Mouse (Mus musculus) limb, embryonic 13.5 days (tissue): Measurements from ENCODE around the gene Map3k20. TPM values are rescaled to one million over a fixed set of nuclear protein-coding genes. Genes with fewer than 3 reads are reported as not detected.

Source experiments
- ATAC-seq: fragments of 200-750 bp; cut with Nextera tagmentation; 2 replicates; pipeline ENCODE4 v1.8.0; 2017; ENCODE audit warnings: low read depth, moderate number of reproducible peaks, moderate TSS enrichment; ENCODE audit not compliant: low FRiP score
- H3K27ac ChIP-seq: fragments of 300-500 bp; sonication (generic); 2 replicates; pipeline ENCODE4 v1.5.1; 2015; ENCODE audit warnings: inconsistent platforms, mild to moderate bottlenecking, moderate library complexity
- H3K27me3 ChIP-seq: fragments of 300-500 bp; sonication (generic); 2 replicates; pipeline ENCODE4 v1.6.1; 2015; ENCODE audit warnings: mild to moderate bottlenecking, inconsistent platforms
- H3K36me3 ChIP-seq: fragments of 300-500 bp; sonication (generic); 2 replicates; pipeline ENCODE4 v1.6.1; 2015; ENCODE audit warnings: inconsistent platforms, mild to moderate bottlenecking, moderate library complexity
- H3K4me1 ChIP-seq: fragments of 300-500 bp; sonication (generic); 2 replicates; pipeline ENCODE4 v1.6.1; 2015; ENCODE audit warnings: inconsistent platforms
- H3K4me2 ChIP-seq: fragments of 300-500 bp; sonication (generic); replicated peaks from 2 replicates; pipeline ENCODE4 v1.6.1; 2015; ENCODE audit warnings: inconsistent platforms, mild to moderate bottlenecking, moderate library complexity
- H3K4me3 ChIP-seq: fragments of 300-500 bp; sonication (generic); 2 replicates; pipeline ENCODE4 v1.5.1; 2015; ENCODE audit warnings: moderate library complexity, mild to moderate bottlenecking, inconsistent platforms
- H3K9ac ChIP-seq: fragments of 300-500 bp; sonication (generic); 2 replicates; pipeline ENCODE4 v1.6.1; 2015; ENCODE audit warnings: mild to moderate bottlenecking, inconsistent platforms
- H3K9me3 ChIP-seq: fragments of 300-500 bp; sonication (generic); 2 replicates; pipeline ENCODE4 v1.6.1; 2016; ENCODE audit warnings: inconsistent platforms
- WGBS: fragments of 180-500 bp; shearing (Covaris S2); methylation state at CpG from one replicate; pipeline ENCODE4 v1.1.7; 2015; 5-methylcytosine and 5-hydroxymethylcytosine counted together
- polyA plus RNA-seq: library from polyadenylated mRNA; unstranded; fragments of >200 nt; fragmentation: Nextera tagmentation; extraction: Ambion mirVana; gene quantifications from 2 replicates; pipeline ENCODE4 v1.2.1, GENCODE M21; 2015

Map3k20 gene
- polyA plus RNA-seq, 1 experiment from 2014 or later: 15.5 TPM

DNA sequence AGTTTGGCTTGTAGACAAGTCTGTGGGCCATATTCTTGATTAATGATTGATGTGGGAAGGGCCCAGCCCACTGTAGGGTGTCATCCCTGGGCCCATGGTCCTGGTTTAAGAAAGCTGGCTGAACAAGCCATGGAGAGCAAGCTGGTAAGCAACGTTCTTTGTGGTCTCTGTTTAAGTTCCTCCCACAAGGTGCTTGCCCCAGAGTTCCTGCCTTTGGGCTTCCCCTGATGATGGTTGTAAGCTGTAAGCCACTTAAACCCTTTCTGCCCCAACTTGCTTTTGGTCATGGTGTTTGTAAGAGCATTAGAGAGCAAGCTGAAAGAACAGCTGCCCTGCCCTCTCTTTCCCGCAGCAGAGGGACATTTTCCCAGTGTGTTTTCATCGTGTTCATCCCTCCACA, 43.0 kb downstream of the Map3k20 start:
- no peak overlapping the region for H3K4me3 ChIP-seq
- no peaks in the 10 kb centered on the region for H3K36me3 ChIP-seq
- H3K9ac ChIP-seq: no peak overlapping the region
- no peak overlapping the region for H3K27ac ChIP-seq
- H3K4me1 ChIP-seq: peaks cover 10% of the 10 kb centered on the region
- no peaks in the 10 kb centered on the region for H3K27me3 ChIP-seq
- WGBS: 70% methylated on average over 3 of the region's 3 CpGs
- ATAC-seq: no peak
- H3K9me3 ChIP-seq: no peaks in the 10 kb centered on the region
- no peak overlapping the region for H3K4me2 ChIP-seq

GRCm38 (mm10) chr2:72330955-72331481, 45.6 kb downstream of the Map3k20 start:
- H3K9me3 ChIP-seq: no peaks in the 10 kb centered on the region
- no peaks in the 10 kb centered on the region for H3K27me3 ChIP-seq
- no peak overlapping the region for H3K9ac ChIP-seq
- H3K4me1 ChIP-seq: 0 out of 2 replicates have a peak, but pooled peaks cover 3% of the 10 kb centered on the region
- H3K27ac ChIP-seq: no peak overlapping the region
- H3K4me2 ChIP-seq: no peak overlapping the region
- H3K36me3 ChIP-seq: no peaks in the 10 kb centered on the region
- no peak for ATAC-seq
- no peak overlapping the region for H3K4me3 ChIP-seq
- 70% methylated on average over 12 of the region's 12 CpGs for WGBS

GRCm38 (mm10) chr2:72332067-72332466, 46.6 kb downstream of the Map3k20 start:
- WGBS: 68% methylated on average over 4 of the region's 4 CpGs
- no peak overlapping the region for H3K4me2 ChIP-seq
- H3K36me3 ChIP-seq: no peaks in the 10 kb centered on the region
- H3K9me3 ChIP-seq: no peaks in the 10 kb centered on the region
- H3K27me3 ChIP-seq: no peaks in the 10 kb centered on the region
- H3K27ac ChIP-seq: no peak overlapping the region
- no peak overlapping the region for H3K9ac ChIP-seq
- H3K4me3 ChIP-seq: no peak overlapping the region
- 0 out of 2 replicates have a peak, but pooled peaks cover 3% of the 10 kb centered on the region for H3K4me1 ChIP-seq
- no peak for ATAC-seq

- H3K36me3 ChIP-seq: no peaks in the 10 kb centered on the region
- ATAC-seq: no peak
- H3K4me3 ChIP-seq: no peak overlapping the region
- 0 out of 2 replicates have a peak, but pooled peaks cover 3% of the 10 kb centered on the region for H3K4me1 ChIP-seq
- no peak overlapping the region for H3K9ac ChIP-seq
- no peak overlapping the region for H3K27ac ChIP-seq
- no peaks in the 10 kb centered on the region for H3K27me3 ChIP-seq
- 80% methylated on average over 3 of the region's 3 CpGs for WGBS
- no peaks in the 10 kb centered on the region for H3K9me3 ChIP-seq
- no peak overlapping the region for H3K4me2 ChIP-seq
These were observed 47.8 kb downstream of the Map3k20 start for GRCm38 (mm10) chr2:72333210-72333609.

- ATAC-seq: no peak
- H3K27me3 ChIP-seq: no peaks in the 10 kb centered on the region
- no peak overlapping the region for H3K4me2 ChIP-seq
- H3K4me3 ChIP-seq: no peak overlapping the region
- no peak overlapping the region for H3K27ac ChIP-seq
- H3K9ac ChIP-seq: no peak overlapping the region
- H3K9me3 ChIP-seq: peaks cover 1% of the 10 kb centered on the region; the same call in 1 of the 2 replicates
- WGBS: 88% methylated on average over 3 of the region's 3 CpGs
- H3K36me3 ChIP-seq: no peaks in the 10 kb centered on the region
- no peaks in the 10 kb centered on the region for H3K4me1 ChIP-seq
These were observed 51.4 kb downstream of the Map3k20 start for GRCm38 (mm10) chr2:72336840-72337239.

GRCm38 (mm10) chr2:72345281-72345680, 59.8 kb downstream of the Map3k20 start:
- H3K4me1 ChIP-seq: peaks cover 11% of the 10 kb centered on the region
- no peak overlapping the region for H3K27ac ChIP-seq
- no peak overlapping the region for H3K4me2 ChIP-seq
- WGBS: 82% methylated on average over 3 of the region's 3 CpGs
- no peak for ATAC-seq
- H3K9ac ChIP-seq: no peak overlapping the region
- no peak overlapping the region for H3K4me3 ChIP-seq
- peaks cover 4% of the 10 kb centered on the region; the same call in 1 of the 2 replicates for H3K9me3 ChIP-seq
- H3K27me3 ChIP-seq: no peaks in the 10 kb centered on the region
- no peaks in the 10 kb centered on the region for H3K36me3 ChIP-seq

DNA sequence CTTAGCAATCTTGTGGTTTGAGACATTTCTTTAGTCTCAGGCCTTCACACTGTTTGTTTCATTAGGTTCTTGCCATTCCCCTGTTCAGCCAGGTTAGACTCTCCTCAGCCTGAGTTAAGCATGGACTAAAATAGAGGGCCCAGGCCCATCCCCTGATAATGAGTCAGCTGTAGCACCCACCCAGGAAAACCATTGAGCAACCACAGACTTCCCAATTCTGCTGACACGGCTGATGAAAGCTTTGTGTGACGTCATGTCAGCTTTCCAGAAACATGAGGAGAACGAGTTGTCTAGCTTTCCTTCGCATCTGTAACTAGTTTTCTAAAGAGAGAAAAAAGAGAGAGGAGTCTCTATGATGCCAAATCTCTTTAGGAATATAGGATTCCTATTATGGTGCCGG, 65.9 kb downstream of the Map3k20 start:
- Histone ChIP-seq H3K36me3 (no peaks in the 10 kb centered on the region), H3K27me3 (no peaks in the 10 kb centered on the region), H3K9ac (no peak overlapping the region), H3K27ac (no peak overlapping the region), H3K9me3 (no peaks in the 10 kb centered on the region), H3K4me2 (no peak overlapping the region), H3K4me3 (no peak overlapping the region), H3K4me1 (peaks cover 11% of the 10 kb centered on the region)
- WGBS: 73% methylated on average over 5 of the region's 5 CpGs
- ATAC-seq: no peak

- peaks cover 11% of the 10 kb centered on the region for H3K4me1 ChIP-seq
- WGBS: 94% methylated on average over 8 of the region's 8 CpGs
- no peak overlapping the region for H3K27ac ChIP-seq
- no peak overlapping the region for H3K4me2 ChIP-seq
- no peaks in the 10 kb centered on the region for H3K27me3 ChIP-seq
- H3K4me3 ChIP-seq: no peak overlapping the region
- H3K9me3 ChIP-seq: no peaks in the 10 kb centered on the region
- no peaks in the 10 kb centered on the region for H3K36me3 ChIP-seq
- no peak overlapping the region for H3K9ac ChIP-seq
- no peak for ATAC-seq
These were observed 66.3 kb downstream of the Map3k20 start for GRCm38 (mm10) chr2:72351776-72352175.

DNA sequence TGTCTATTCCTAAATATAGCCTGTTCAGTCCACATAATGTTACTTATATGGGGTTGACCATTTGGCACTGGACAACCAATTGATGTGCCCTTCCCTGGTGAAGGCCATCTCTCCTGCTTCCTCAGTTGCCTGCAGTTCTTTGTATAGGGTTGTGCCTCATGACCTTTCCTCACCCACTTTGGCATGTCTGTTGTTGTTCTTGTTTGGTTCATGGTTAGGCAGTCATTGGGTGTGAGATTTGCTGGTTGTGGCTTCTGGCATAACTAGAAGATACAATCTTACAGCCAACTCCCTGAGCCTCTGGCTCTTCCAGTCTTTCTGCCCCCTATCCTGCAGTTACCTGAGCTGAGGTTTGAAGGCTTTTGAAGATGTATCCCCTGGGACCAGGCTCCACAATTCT, 67.3 kb downstream of the Map3k20 start:
- ATAC-seq: no peak
- no peak overlapping the region for H3K9ac ChIP-seq
- H3K27me3 ChIP-seq: no peaks in the 10 kb centered on the region
- peaks cover 11% of the 10 kb centered on the region for H3K4me1 ChIP-seq
- no peak overlapping the region for H3K27ac ChIP-seq
- H3K4me2 ChIP-seq: no peak overlapping the region
- no peaks in the 10 kb centered on the region for H3K9me3 ChIP-seq
- H3K36me3 ChIP-seq: no peaks in the 10 kb centered on the region
- no peak overlapping the region for H3K4me3 ChIP-seq

DNA sequence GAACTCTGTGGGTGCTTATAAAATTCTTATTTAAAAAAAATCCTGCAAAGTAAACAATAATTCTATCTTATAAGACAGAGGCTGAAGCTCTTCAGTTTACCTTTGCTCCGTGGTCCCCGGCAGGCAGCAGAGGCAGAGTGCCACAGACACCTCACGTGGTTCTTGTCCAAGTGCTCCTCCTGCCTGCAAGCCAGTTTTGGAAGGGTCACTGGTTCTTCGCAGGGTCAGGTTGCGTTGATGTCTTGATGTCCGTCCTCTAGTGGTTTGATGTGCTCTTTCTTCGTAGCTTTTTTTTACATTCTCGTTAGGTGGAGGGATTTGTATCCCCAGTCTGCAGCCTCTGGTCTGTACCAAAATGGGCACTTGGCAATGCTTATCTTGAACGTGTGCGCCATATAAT, 71.0 kb downstream of the Map3k20 start:
- H3K4me2 ChIP-seq: no peak overlapping the region
- no peak for ATAC-seq
- no peak overlapping the region for H3K4me3 ChIP-seq
- 86% methylated on average over 10 of the region's 10 CpGs for WGBS
- H3K4me1 ChIP-seq: no peaks in the 10 kb centered on the region
- H3K9ac ChIP-seq: no peak overlapping the region
- H3K27me3 ChIP-seq: no peaks in the 10 kb centered on the region
- no peaks in the 10 kb centered on the region for H3K9me3 ChIP-seq
- H3K36me3 ChIP-seq: no peaks in the 10 kb centered on the region
- H3K27ac ChIP-seq: no peak overlapping the region

GRCm38 (mm10) chr2:72361572-72361971, 76.1 kb downstream of the Map3k20 start:
- Histone ChIP-seq H3K27ac (no peak overlapping the region), H3K9ac (no peak overlapping the region), H3K9me3 (no peaks in the 10 kb centered on the region), H3K4me2 (no peak overlapping the region), H3K4me3 (no peak overlapping the region), H3K4me1 (no peaks in the 10 kb centered on the region), H3K27me3 (no peaks in the 10 kb centered on the region), H3K36me3 (no peaks in the 10 kb centered on the region)
- no peak for ATAC-seq
- 71% methylated on average over 3 of the region's 3 CpGs for WGBS

- 94% methylated on average over 1 of the region's 1 CpGs for WGBS
- Histone ChIP-seq H3K27me3 (no peaks in the 10 kb centered on the region), H3K4me3 (no peak overlapping the region), H3K4me1 (no peaks in the 10 kb centered on the region), H3K9ac (no peak overlapping the region), H3K27ac (no peak overlapping the region), H3K9me3 (no peaks in the 10 kb centered on the region), H3K36me3 (no peaks in the 10 kb centered on the region), H3K4me2 (no peak overlapping the region)
- ATAC-seq: no peak
These were observed 78.0 kb downstream of the Map3k20 start for GRCm38 (mm10) chr2:72363449-72363848.

DNA sequence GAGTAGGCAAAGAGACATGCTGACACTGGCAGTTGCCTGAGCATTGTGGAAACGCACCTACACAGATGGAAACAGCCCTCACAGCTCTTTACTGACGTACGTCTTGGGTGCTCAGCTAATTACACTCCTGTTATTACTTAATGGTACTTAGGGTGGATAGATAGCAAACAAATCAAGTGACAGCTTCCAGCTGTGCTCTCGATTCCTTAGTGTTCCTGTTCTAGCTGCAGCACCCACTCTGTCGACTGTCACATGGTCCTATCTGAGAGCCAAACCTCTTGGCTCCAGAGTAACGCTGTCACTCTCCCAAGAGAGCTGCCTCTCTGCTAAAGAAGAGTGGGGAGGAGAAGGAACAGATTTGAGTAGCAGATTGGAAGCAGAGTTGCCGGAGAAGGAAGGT, 80.5 kb downstream of the Map3k20 start:
- 56% methylated on average over 7 of the region's 7 CpGs for WGBS
- Histone ChIP-seq H3K4me3 (no peak overlapping the region), H3K4me2 (no peak overlapping the region), H3K27ac (no peak overlapping the region), H3K4me1 (peaks cover 3% of the 10 kb centered on the region; the same call in 1 of the 2 replicates), H3K9ac (no peak overlapping the region), H3K27me3 (no peaks in the 10 kb centered on the region), H3K36me3 (no peaks in the 10 kb centered on the region), H3K9me3 (no peaks in the 10 kb centered on the region)
- no peak for ATAC-seq
